Mouse (Mus musculus): Measurements from ENCODE around the gene Gcnt2. TPM values are rescaled to one million over a fixed set of nuclear protein-coding genes. Genes with fewer than 3 reads are reported as not detected.
A peak's percentile ranks its signal among the peaks of the same experiment; 100 is the strongest.

The Gcnt2 gene
- polyA plus RNA-seq, 1 experiment = 57.5 TPM

DNA sequence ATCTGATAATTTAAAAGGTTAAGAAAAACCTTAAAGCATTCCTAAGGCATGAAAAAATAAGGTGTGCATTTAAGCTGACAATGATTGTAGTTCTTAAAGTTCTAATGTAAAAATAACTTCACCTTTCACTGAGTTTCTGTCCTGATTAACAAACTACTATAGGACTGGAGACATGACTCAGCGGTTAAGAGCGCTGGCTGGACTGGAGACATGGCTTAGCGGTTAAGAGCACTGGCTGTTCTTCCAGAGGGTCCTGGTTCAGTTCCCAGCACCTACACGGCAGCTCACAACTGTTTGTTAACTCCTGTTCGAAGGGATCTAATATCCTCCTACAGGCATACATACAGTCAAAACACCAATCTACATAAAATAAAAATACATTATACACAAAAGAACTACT is 142.4 kb downstream of the Gcnt2 start:
- Histone ChIP-seq H3K27me3 (ENCODE audit: control insufficient read depth, insufficient read depth, low read length, poor library complexity, severe bottlenecking) (no peaks in the 10 kb centered on the region), H3K36me3 (ENCODE audit: control insufficient read depth, insufficient read depth, low read length, poor library complexity, severe bottlenecking) (peaks cover 26% of the 10 kb centered on the region), H3K4me1 (ENCODE audit: control insufficient read depth, insufficient read depth, low read length) (peaks cover 2% of the 10 kb centered on the region), H3K9ac (ENCODE audit: low read depth, poor library complexity, severe bottlenecking) (peak overlapping the region; percentile 80; the same call in 1 of the 2 replicates), H3K9me3 (replicated peaks; ENCODE audit: control insufficient read depth, insufficient read depth, low read length, poor library complexity, severe bottlenecking) (no peaks in the 10 kb centered on the region), H3K27ac (ENCODE audit: insufficient read depth, low read length) (no peak overlapping the region), H3K4me3 (ENCODE audit: low read depth, low read length) (peak overlapping the region; percentile 21)
- TF ChIP-seq CTCF (IDR thresholded peaks at IDR 0.05; ENCODE audit: low read depth, low read length) (no peak), POLR2A (IDR thresholded peaks at IDR 0.05; ENCODE audit: insufficient read depth, low read length) (no peak), EP300 (IDR thresholded peaks at IDR 0.05; ENCODE audit: insufficient read depth, low read depth, low read length) (no peak)

DNA sequence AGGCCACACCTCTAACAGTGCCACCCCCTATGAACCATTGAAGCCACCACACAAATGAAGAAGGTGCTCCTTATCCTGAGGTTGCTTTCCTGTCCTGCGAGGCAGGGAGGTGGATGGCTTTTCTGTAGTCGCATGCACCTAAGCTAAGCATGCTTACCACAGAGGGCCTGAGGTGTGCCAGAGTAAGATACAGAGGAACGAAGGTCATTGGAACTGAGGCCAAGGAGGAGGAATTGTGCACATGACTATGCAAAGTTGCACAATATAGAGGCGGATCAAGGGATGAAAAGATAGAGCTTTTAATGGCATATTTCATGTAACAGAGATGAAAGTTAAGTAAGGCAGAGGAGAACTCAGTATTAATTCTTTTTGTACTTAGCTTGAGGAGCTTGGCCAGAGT is 146.7 kb downstream of the Gcnt2 start:
- no peaks in the 10 kb centered on the region for H3K27me3 ChIP-seq (ENCODE audit: control insufficient read depth, insufficient read depth, low read length, poor library complexity, severe bottlenecking)
- peaks cover 2% of the 10 kb centered on the region for H3K4me1 ChIP-seq (ENCODE audit: control insufficient read depth, insufficient read depth, low read length)
- no peak overlapping the region for H3K9ac ChIP-seq (ENCODE audit: low read depth, poor library complexity, severe bottlenecking)
- H3K27ac ChIP-seq (ENCODE audit: insufficient read depth, low read length) = no peak overlapping the region
- H3K9me3 ChIP-seq (replicated peaks; ENCODE audit: control insufficient read depth, insufficient read depth, low read length, poor library complexity, severe bottlenecking) = no peaks in the 10 kb centered on the region
- no peak for TF ChIP-seq CTCF (IDR thresholded peaks at IDR 0.05; ENCODE audit: low read depth, low read length)
- no peak for TF ChIP-seq EP300 (IDR thresholded peaks at IDR 0.05; ENCODE audit: insufficient read depth, low read depth, low read length)
- TF ChIP-seq POLR2A (IDR thresholded peaks at IDR 0.05; ENCODE audit: insufficient read depth, low read length) = no peak
- no peak overlapping the region for H3K4me3 ChIP-seq (ENCODE audit: low read depth, low read length)
- peaks cover 68% of the 10 kb centered on the region for H3K36me3 ChIP-seq (ENCODE audit: control insufficient read depth, insufficient read depth, low read length, poor library complexity, severe bottlenecking)

GRCm38 (mm10) chr13:41008271-41008670 is 148.7 kb downstream of the Gcnt2 start:
- Histone ChIP-seq H3K4me3 (ENCODE audit: low read depth, low read length) (no peak overlapping the region), H3K9me3 (replicated peaks; ENCODE audit: control insufficient read depth, insufficient read depth, low read length, poor library complexity, severe bottlenecking) (no peaks in the 10 kb centered on the region), H3K27ac (ENCODE audit: insufficient read depth, low read length) (no peak overlapping the region), H3K27me3 (ENCODE audit: control insufficient read depth, insufficient read depth, low read length, poor library complexity, severe bottlenecking) (no peaks in the 10 kb centered on the region), H3K36me3 (ENCODE audit: control insufficient read depth, insufficient read depth, low read length, poor library complexity, severe bottlenecking) (peaks cover 83% of the 10 kb centered on the region), H3K4me1 (ENCODE audit: control insufficient read depth, insufficient read depth, low read length) (no peaks in the 10 kb centered on the region), H3K9ac (ENCODE audit: low read depth, poor library complexity, severe bottlenecking) (no peak overlapping the region)
- no peak for TF ChIP-seq CTCF (IDR thresholded peaks at IDR 0.05; ENCODE audit: low read depth, low read length)
- no peak for TF ChIP-seq EP300 (IDR thresholded peaks at IDR 0.05; ENCODE audit: insufficient read depth, low read depth, low read length)
- no peak for TF ChIP-seq POLR2A (IDR thresholded peaks at IDR 0.05; ENCODE audit: insufficient read depth, low read length)

GRCm38 (mm10) chr13:41008946-41009345 is 149.4 kb downstream of the Gcnt2 start:
- no peaks in the 10 kb centered on the region for H3K9me3 ChIP-seq (replicated peaks; ENCODE audit: control insufficient read depth, insufficient read depth, low read length, poor library complexity, severe bottlenecking)
- no peak overlapping the region for H3K4me3 ChIP-seq (ENCODE audit: low read depth, low read length)
- no peak overlapping the region for H3K27ac ChIP-seq (ENCODE audit: insufficient read depth, low read length)
- no peaks in the 10 kb centered on the region for H3K27me3 ChIP-seq (ENCODE audit: control insufficient read depth, insufficient read depth, low read length, poor library complexity, severe bottlenecking)
- H3K4me1 ChIP-seq (ENCODE audit: control insufficient read depth, insufficient read depth, low read length) = no peaks in the 10 kb centered on the region
- no peak overlapping the region for H3K9ac ChIP-seq (ENCODE audit: low read depth, poor library complexity, severe bottlenecking)
- H3K36me3 ChIP-seq (ENCODE audit: control insufficient read depth, insufficient read depth, low read length, poor library complexity, severe bottlenecking) = peaks cover 81% of the 10 kb centered on the region
- no peak for TF ChIP-seq POLR2A (IDR thresholded peaks at IDR 0.05; ENCODE audit: insufficient read depth, low read length)
- peak; percentile 21 for TF ChIP-seq CTCF (IDR thresholded peaks at IDR 0.05; ENCODE audit: low read depth, low read length)

Other genes with a start within 250 kb of the Gcnt2 start
- 1.5 and 1.9 TPM in 2 replicates for gene Tfap2a, start 121.4 kb upstream of the Gcnt2 start, polyA plus RNA-seq (2011; ENCODE audit: insufficient read depth, insufficient read length, low read depth, missing spikeins)
- 79.0 and 79.4 TPM in 2 replicates for gene Pak1ip1, start 141.3 kb downstream of the Gcnt2 start, polyA plus RNA-seq (2011; ENCODE audit: insufficient read depth, insufficient read length, low read depth, missing spikeins)
- gene Tmem14c, start 156.5 kb downstream of the Gcnt2 start, polyA plus RNA-seq (2011; ENCODE audit: insufficient read depth, insufficient read length, low read depth, missing spikeins) = 111 and 112 TPM in 2 replicates
- gene Mak, start 220.0 kb downstream of the Gcnt2 start, polyA plus RNA-seq (2011; ENCODE audit: insufficient read depth, insufficient read length, low read depth, missing spikeins) = 2.4 and 3.5 TPM in 2 replicates

All from ES-Bruce4 (cell line).